Mouse (Mus musculus): ENCODE data around the gene Slc38a3. TPM values are rescaled to one million over a fixed set of nuclear protein-coding genes. Genes with fewer than 3 reads are reported as not detected.

Gene Slc38a3
- polyA plus RNA-seq, 2 experiments from 2014 or later, result not detected

DNA sequence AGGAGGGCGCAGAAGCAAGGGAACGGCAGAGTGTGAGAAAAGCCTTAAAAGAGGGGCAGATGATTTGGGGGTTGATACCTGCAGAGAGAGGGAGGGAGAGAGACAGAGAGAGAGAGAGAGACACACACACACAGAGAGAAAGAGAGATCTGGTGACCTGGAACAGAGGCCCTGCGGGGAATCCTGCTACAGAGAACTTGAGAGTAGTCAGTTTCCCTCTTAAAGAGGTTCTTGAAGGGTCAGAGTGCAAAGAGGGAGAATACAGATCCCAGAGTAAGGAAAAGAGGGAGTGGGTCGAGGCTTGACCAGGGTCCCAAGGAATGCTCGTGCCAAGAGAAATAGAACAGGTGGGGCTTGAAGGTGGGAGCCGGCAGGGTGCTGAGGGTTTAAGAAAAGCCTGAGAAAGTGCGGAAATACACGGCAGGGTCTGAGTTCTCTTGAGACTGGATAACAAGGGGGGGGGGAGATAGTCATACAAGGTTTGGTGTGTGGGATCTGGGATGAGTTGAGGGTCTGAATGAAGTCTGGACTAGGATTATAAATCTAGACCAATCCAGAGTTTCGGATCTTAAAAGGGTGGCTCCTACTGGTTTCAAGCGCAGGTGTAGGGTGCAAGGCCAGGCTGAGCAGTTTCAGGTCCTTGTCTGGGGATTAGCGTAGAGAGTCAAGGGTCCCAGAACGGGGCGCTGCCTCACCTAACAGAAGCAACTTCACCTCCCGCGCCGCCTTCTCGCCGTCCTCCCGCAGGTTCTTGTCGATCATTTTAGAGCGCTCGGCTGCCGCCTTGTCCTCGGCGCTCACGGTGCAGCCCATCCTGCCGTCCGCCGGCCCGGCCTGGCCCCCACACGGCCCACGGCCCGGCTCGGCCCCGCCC is 34.7 kb downstream of the Slc38a3 start:
- no peak for ATAC-seq

DNA sequence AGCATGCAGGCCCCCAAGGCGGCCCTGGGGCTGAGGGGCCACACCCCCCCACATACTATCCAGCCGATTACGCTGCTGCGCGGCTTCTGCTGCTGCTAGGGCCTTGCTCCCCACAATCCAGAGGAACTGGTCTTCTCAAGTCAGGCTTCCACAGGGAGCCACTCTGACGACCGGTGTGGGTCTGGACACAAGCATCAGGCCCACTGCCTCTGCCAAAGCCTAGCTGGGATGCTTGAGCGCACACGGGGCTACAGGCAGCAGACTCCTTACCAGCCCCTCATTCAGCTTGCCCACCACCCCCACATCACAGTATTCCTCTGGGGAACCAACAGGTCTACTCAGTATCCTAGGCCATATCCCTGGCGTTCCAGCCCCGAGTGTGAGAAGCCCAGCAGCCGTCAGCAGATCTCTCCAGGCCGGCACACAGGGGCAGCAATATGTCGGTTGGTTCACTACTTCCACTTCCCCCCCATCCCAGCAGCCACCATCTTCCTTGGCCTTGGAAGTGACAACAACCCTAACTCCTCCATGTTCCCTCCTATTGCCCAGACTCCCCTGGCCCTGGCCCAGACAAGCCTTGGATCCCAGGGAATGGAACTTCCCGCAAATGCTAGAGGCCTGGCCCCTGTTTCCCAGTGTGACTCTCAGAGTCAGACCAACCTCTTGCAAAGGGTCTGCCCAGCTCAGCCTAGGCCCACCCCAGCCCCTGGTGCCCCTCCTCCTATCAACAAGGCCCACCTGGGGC is 35.5 kb downstream of the Slc38a3 start:
- no peak for ATAC-seq

GRCm38 (mm10) chr9:107633091-107633660 is 36.2 kb downstream of the Slc38a3 start:
- peak; percentile 69 for ATAC-seq

DNA sequence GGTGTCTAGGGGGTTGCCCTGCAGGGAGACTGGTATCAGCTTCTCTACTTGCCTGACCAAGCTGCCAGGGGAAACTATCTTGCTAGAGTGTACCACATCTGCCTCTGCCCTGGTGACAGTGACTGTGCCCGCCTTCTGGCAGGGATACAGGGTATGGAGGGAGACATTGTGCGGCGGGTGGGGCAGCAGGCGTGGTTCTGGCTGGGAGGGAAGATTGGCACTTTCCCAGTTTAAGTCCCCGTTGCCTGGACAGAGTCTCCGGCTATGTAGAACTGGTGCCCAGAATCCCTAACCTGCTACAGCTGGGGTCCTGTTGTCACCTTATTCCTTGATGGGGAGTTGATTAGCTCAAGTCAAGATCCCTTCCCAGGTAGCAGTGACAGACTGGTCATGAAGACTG is 36.9 kb downstream of the Slc38a3 start:
- ATAC-seq, result no peak

DNA sequence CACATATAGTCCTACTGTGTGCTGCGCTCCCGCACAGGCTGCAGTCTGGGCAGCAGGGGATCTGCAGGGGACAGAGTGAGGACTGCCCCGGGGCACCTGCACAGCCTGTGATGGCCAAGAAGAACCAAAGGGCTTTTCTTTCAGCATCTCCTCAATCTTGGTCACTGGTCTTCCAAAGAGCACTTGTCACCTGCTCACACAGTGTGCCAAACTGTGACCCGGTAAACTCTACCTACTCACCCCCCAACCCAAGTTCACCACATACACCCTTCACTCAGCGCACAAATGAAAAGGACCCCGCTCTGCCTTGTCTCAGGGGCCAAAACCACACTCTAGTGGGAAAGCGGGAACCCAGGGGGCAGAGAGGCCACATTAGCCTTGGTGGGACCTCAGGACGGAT is 37.5 kb downstream of the Slc38a3 start:
- no peak for ATAC-seq

DNA sequence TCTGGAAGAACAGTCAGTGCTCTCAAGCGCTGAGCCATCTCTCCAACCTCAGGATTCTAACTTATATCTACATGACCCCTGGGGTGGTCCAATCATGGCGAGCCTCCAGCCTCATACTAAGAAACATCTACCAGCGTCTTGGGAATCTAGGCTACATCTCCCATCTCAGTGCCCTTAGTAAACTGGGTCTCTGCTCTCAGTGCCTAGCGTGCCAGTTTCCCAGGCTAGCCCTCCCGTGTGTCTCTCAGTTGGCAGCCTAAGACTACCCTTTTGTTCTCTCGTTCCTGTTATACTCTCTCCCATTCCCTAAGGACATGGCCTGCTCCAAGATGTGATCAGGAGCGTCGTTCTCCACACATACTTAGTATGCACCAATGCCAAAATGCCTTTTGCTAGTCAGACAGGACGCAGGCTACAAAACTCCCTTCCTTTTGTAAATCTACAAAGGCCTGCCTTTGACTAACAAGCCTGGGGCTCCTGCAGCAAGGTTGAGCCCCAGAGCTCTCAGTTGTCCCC is 38.0 kb downstream of the Slc38a3 start:
- no peak for ATAC-seq

GRCm38 (mm10) chr9:107630576-107630975 is 38.8 kb downstream of the Slc38a3 start:
- no peak for ATAC-seq

GRCm38 (mm10) chr9:107629901-107630425 is 39.4 kb downstream of the Slc38a3 start:
- ATAC-seq, result peak; percentile 18

DNA sequence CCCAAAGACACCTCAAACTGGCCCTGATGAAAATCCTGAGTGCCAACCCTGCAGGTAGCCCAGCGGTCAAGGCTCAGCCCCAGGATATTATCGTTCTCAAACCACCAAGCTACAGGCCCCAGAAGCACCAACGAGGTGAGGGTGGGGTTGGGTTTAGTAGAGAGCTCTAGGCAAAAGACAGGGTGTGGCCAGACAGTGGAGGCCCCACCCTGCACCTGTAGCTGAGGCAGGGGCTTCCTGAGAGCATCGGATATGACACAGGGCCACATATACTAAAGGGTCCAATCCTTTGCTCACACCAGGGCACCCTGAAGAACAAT is 40.0 kb downstream of the Slc38a3 start:
- no peak for ATAC-seq

DNA sequence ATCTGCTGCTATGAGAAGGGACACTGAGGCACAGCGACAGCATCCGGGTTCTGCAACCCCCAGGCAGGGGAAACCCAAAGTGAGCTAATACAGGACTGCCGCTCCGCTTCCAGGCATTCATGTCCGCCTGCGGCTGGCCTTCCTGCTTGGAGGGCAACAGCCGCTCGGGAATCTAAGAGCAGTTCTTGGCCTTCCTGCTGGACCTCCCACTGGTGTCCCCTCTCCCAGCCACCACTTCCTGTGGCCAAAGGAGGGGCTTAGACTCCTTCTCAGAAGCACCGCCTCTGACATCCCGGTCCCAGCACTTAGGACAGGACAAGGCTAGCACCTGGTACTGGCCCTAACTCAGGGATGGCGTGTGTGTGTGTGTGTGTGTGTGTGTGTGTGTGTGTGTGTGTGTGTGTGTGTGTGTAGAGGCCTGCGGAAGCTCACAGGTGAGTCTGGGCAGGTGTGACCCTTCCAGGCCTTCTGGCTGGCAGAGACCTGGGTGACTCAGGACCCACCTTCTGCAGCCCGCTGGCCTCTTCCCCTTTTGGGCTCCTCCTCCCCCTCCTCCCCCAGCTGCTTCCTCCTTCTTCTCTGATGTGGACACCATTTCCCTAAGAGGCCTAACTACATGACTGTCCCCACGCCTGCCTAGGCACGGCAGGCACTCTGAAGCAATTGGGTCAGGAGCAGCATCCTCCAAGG is 40.5 kb downstream of the Slc38a3 start:
- ATAC-seq, result no peak

DNA sequence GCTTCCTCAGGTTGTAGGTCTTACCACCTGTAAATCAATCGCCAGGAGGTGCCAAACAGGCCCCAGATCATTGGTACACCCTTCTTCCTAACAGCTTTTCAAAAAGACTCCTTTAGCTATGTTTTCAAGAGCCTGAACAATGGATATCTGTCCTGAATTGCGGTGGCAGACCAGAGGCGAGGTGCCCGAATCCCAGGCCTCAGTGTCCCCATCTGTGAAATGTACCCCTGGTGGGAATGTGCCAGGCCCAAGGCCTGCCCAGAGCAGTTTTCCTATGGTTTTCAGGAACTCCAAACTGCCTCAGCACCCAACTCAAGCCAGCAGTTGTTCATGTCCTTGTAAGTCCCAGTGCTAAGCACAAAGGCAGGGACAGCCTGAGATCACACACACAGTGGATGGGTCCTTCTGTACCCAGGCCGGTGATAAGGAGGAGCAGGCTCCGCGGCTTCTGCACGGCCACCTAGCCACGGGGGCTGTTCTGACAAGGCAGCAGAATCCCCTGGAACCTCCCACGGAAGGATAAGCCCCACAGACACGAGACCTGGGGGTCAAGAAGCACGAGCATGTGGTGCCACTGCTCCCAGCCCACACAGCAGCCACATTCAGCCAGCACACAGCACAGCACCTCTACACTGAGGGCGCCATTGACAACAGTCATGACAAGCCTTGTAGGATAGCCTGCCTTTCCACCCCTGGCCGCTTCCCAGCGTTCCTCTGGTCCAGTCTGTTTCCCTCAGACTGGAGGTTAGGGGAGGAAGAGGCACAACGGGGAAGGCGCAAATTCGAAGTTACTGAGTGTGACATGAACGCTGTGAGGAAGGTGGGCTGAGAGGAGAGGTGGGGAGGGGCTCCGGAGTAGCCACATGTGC is 41.7 kb downstream of the Slc38a3 start:
- no peak for ATAC-seq

GRCm38 (mm10) chr9:107626844-107627277 is 42.5 kb downstream of the Slc38a3 start:
- no peak for ATAC-seq

DNA sequence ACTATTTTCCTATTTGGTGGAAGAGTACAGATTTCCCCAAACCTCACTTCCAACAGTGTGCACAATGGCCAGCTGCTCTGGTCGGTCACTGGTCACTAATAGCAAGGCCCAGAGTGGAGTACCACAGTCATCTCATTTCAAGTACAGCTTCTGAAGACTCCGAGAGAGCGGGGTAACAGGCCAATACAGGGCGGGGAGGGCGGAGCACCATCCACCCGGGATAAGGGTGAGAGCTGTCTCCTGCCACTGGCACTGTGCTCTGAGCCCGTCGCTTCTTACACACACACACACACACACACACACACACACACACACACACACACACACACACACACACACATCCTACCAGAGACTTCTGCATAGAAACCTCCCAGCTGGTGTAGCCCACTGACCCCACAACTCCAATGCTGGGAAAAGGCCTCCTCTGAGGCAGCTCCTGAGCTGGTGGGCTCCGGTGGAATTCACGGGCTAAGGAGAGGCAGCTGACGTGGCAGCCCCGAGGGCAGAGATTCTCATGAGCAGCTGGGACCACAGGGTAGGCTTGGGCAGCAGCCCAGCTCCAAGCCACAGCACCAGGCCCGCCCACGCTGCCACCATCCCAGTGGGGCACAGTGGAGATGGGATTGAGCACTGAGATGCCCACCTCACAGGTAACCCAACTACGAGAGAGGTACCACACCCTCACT is 43.0 kb downstream of the Slc38a3 start:
- ATAC-seq, result no peak

DNA sequence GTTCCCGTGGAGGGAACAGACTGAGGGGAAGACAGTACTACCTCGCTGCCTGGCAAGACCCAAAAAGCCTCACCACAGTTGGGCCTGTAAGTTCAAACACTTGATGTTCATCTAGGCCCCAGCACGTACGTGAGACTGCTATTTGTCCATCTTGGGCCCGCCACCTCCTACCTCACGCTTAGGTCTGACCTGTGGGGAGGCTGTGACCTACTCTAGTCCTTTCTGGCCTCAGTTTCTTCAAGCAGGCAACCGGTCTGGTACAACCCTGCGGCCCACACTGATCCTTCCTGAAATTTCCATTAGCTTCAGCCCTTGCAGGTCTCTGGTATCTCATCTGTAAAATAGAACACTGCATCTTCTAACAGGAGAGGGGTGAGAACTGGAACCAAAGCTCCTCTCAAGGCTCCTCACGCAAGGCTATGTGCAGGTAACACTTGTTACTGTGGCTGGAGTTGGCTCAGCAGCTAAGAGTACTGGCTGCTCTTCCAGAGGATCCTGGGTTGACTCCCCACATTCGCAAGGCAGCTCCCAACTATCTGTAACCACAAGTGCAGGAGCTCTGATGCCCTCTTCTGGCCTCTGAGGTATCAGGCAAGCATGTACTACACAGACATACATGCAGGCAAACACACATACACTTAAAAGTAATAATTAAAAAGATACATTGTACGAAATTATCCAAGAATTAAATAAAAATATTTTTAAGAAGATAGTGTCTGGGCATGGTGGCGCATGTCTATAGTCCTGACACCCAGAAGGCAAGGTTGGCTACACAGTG is 43.8 kb downstream of the Slc38a3 start:
- ATAC-seq, result no peak

DNA sequence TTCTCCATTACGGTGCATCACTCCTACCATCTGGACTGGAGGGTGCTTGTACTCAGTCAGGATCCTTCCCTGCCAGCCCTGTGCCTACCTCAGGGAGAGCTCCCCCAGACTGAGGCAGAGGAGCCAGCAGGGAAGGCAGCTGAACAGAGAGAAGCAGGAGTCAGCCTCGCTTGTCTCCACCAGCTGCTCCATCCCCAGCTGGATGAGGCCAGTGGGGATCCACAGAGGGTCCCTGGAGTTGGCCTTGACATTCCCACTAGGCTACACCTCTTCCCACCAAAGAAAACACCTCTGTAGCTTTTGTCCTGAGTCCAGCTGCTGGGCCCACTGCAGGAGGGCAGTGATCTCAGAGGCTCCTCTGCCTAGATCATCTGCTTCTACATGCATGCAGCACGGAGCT is 44.4 kb downstream of the Slc38a3 start:
- ATAC-seq, result no peak

GRCm38 (mm10) chr9:107624539-107624938 is 44.8 kb downstream of the Slc38a3 start:
- peak; percentile 90 for ATAC-seq

DNA sequence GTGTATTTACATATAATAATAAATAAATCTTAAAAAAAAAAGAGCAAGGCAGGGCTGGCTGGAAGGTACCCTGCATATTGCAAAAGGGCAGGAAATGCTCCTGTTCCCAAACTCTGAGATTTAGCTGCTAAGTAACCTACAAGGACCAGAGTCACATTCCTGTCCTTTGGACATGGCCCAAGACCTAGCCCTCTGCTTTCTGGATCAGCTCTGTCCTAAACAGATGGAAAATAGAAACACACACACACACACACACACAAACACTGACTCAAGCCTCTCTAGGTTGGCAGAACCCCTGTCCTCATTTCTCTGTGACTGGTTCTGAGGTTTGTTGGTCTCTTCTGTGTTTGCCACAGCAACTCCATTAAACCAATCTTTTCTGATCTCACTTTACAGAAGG is 48.4 kb downstream of the Slc38a3 start:
- ATAC-seq, result no peak

DNA sequence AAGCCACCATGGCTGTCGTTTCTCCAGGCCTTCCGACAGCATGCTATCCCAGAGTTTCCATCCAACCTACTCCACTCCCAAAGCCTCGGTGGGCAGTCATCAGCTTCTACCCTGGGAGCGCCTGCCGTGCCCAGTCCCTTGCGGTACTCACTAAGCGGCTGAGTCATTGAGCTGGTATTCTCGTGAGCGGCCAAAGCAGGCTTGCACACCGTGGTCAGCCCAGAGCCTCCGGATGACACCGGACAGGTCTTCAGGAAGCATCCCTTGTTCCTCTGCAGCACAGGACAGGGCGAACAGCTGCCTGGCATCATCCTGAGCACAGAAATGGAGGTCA is 49.8 kb downstream of the Slc38a3 start:
- ATAC-seq, result no peak

DNA sequence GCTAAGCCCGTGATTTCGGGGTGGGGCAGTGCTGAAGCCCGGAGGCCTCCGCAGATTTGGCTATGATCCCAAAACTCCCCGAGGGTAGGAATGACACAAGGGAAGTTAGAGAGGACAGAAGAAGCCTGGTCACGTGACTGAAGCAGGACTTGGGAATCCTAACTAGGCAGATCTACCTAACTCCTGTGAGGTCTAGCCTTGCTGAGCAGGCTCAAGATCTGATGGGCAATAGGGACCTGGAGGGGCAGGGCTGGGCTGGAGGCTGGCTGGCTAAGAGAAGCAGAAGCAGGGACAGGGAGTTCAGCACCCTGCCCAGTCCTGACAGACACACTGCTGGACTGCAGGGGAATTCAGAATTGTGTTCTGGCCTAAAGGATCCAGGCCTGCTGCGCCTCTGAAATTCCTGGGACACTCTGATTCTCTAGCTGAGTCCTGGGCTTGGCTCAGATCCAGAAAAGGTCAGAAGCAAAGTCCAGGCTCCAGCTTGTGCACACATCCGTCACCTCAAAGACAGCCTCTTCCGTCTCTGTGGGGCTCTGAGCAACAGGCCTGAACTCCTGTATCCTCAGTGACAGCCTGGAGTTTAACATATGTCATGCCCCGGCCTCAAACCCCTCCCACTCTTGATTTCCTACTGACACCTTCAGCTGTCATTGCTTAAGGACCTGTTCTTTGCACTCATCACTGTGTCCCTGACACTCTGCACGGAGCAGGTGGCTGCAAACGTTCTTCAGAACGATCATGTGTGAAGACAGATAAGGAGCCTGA is 50.4 kb downstream of the Slc38a3 start:
- no peak for ATAC-seq

Measured in activated CD4-positive, CD25-positive, alpha-beta regulatory T cell, adult 4 months (primary cell).